Mouse (Mus musculus) kidney, adult 2 months (tissue): ENCODE results near the gene Eif2ak3. TPM values are rescaled to one million over a fixed set of nuclear protein-coding genes. Genes with fewer than 3 reads are reported as not detected.

ENCODE experiments used
- DNase-seq: peaks from one replicate; pipeline ENCODE4 v3.0.0; 2021
- H3K27ac ChIP-seq: fragments of 200-500 bp; 2 replicates; pipeline ENCODE4 v1.5.1; 2012; ENCODE audit warnings: low read depth, low read length, control low read depth, inconsistent platforms; ENCODE audit not compliant: insufficient read depth
- H3K27me3 ChIP-seq: fragments of 200-500 bp; replicated peaks from 2 replicates; pipeline ENCODE4 v1.6.1; 2012; ENCODE audit warnings: mild to moderate bottlenecking, moderate library complexity, low read length, inconsistent platforms; ENCODE audit not compliant: control insufficient read depth, insufficient read depth
- H3K36me3 ChIP-seq: fragments of 200-500 bp; 2 replicates; pipeline ENCODE4 v1.6.1; 2012; ENCODE audit warnings: mild to moderate bottlenecking, moderate library complexity, low read length, inconsistent platforms; ENCODE audit not compliant: control insufficient read depth, insufficient read depth
- H3K4me1 ChIP-seq: fragments of 200-500 bp; 2 replicates; pipeline ENCODE4 v1.6.1; 2011; ENCODE audit warnings: low read length; ENCODE audit not compliant: control insufficient read depth, insufficient read depth
- H3K4me3 ChIP-seq: fragments of 200-500 bp; 2 replicates; pipeline ENCODE4 v1.5.1; 2011; ENCODE audit warnings: mild to moderate bottlenecking, low read depth, low read length, control low read depth; ENCODE audit not compliant: insufficient read depth
- CTCF ChIP-seq: fragments of 200-500 bp; conservative IDR thresholded peaks from 2 replicates; pipeline ENCODE4 v1.5.1; 2011; ENCODE audit warnings: low read depth, mild to moderate bottlenecking, control low read depth, low read length, moderate library complexity, mixed read lengths; ENCODE audit not compliant: insufficient read depth, insufficient read length
- POLR2A ChIP-seq: fragments of 200-500 bp; IDR thresholded peaks from one replicate; pipeline ENCODE4 v1.6.1; 2011; ENCODE audit warnings: low read depth, low read length, control low read depth
- WGBS: fragments of 180-500 bp; shearing (Covaris S2); methylation state at CpG from one replicate; pipeline ENCODE4 v1.1.7; 2018; 5-methylcytosine and 5-hydroxymethylcytosine counted together
- polyA plus RNA-seq: library from polyadenylated mRNA; depleted of rRNA; stranded (reverse); fragments of >200 nt; gene quantifications from 2 replicates; pipeline ENCODE4 v1.2.3, GENCODE M21; 2012

The Eif2ak3 gene
- polyA plus RNA-seq, 1 experiment, result 14.4 TPM

GRCm38 (mm10) chr6:70855529-70856309 lies 11.4 kb downstream of the Eif2ak3 start:
- no peak overlapping the region for H3K27ac ChIP-seq

GRCm38 (mm10) chr6:70862726-70863125 lies 18.4 kb downstream of the Eif2ak3 start:
- Histone ChIP-seq H3K4me3 (no peak overlapping the region), H3K27me3 (no peaks in the 10 kb centered on the region), H3K36me3 (no peaks in the 10 kb centered on the region), H3K27ac (no peak overlapping the region), H3K4me1 (peaks cover 17% of the 10 kb centered on the region)
- no peak for TF ChIP-seq CTCF
- TF ChIP-seq POLR2A, result no peak
- DNase-seq, result no peak
- WGBS, result 83% methylated on average over 7 of the region's 7 CpGs

More at GRCm38 (mm10) chr6:70855529-70856309, 11.4 kb downstream of the Eif2ak3 start:
- no peaks in the 10 kb centered on the region for H3K36me3 ChIP-seq
- 87% methylated on average over 13 of the region's 13 CpGs for WGBS
- H3K27me3 ChIP-seq, result no peaks in the 10 kb centered on the region
- no peak for TF ChIP-seq POLR2A
- no peak for TF ChIP-seq CTCF
- no peak overlapping the region for H3K4me3 ChIP-seq
- peaks cover 4% of the 10 kb centered on the region; the same call in 1 of the 2 replicates for H3K4me1 ChIP-seq
- no peak for DNase-seq

GRCm38 (mm10) chr6:70864285-70864684 lies 20.0 kb downstream of the Eif2ak3 start:
- 75% methylated on average over 6 of the region's 6 CpGs for WGBS
- DNase-seq, result no peak
- Histone ChIP-seq H3K4me3 (no peak overlapping the region), H3K27ac (no peak overlapping the region), H3K27me3 (no peaks in the 10 kb centered on the region), H3K36me3 (no peaks in the 10 kb centered on the region), H3K4me1 (peaks cover 17% of the 10 kb centered on the region)
- TF ChIP-seq POLR2A (no peak), CTCF (no peak)

- no peaks in the 10 kb centered on the region for H3K36me3 ChIP-seq
- no peak overlapping the region for H3K4me3 ChIP-seq
- TF ChIP-seq POLR2A (no peak), CTCF (no peak)
- H3K27ac ChIP-seq, result no peak overlapping the region
- no peaks in the 10 kb centered on the region for H3K27me3 ChIP-seq
- H3K4me1 ChIP-seq, result peaks cover 25% of the 10 kb centered on the region
- 38% methylated on average over 5 of the region's 5 CpGs for WGBS
- DNase-seq, result peak; percentile 85
Measured at GRCm38 (mm10) chr6:70866761-70867160, 22.4 kb downstream of the Eif2ak3 start.

GRCm38 (mm10) chr6:70867297-70867696 lies 23.0 kb downstream of the Eif2ak3 start:
- DNase-seq, result no peak
- no peak for TF ChIP-seq POLR2A
- Histone ChIP-seq H3K4me1 (peaks cover 28% of the 10 kb centered on the region), H3K36me3 (no peaks in the 10 kb centered on the region), H3K27me3 (no peaks in the 10 kb centered on the region), H3K27ac (no peak overlapping the region), H3K4me3 (no peak overlapping the region)
- 85% methylated on average over 9 of the region's 9 CpGs for WGBS

GRCm38 (mm10) chr6:70871511-70871980 lies 27.2 kb downstream of the Eif2ak3 start:
- peaks cover 36% of the 10 kb centered on the region for H3K4me1 ChIP-seq
- TF ChIP-seq CTCF, result no peak
- no peak for TF ChIP-seq POLR2A
- no peak overlapping the region for H3K4me3 ChIP-seq
- WGBS, result 59% methylated on average over 14 of the region's 14 CpGs
- no peaks in the 10 kb centered on the region for H3K36me3 ChIP-seq
- H3K27ac ChIP-seq, result no peak overlapping the region
- DNase-seq, result no peak
- no peaks in the 10 kb centered on the region for H3K27me3 ChIP-seq

- Histone ChIP-seq H3K4me3 (no peak overlapping the region), H3K27me3 (no peaks in the 10 kb centered on the region), H3K27ac (no peak overlapping the region), H3K36me3 (0 out of 2 replicates have a peak, but pooled peaks cover 1% of the 10 kb centered on the region), H3K4me1 (peaks cover 32% of the 10 kb centered on the region)
- 59% methylated on average over 10 of the region's 10 CpGs for WGBS
- peak; percentile 36 for DNase-seq
- no peak for TF ChIP-seq POLR2A
- no peak for TF ChIP-seq CTCF
Measured at GRCm38 (mm10) chr6:70872128-70872527, 27.8 kb downstream of the Eif2ak3 start.
